Mouse (Mus musculus) C2C12 (cell line): Measurements from ENCODE around the gene Sub1.

ENCODE experiments used
- CEBPB ChIP-seq: IDR thresholded peaks from one replicate; pipeline ENCODE4 v1.6.1; 2011; ENCODE audit warnings: low read depth, mild to moderate bottlenecking, control low read depth, moderate library complexity
- CTCF ChIP-seq: IDR thresholded peaks from one replicate; pipeline ENCODE4 v1.5.1; 2011; ENCODE audit not compliant: control insufficient read depth, insufficient read depth, insufficient read length
- FOSL1 ChIP-seq: IDR thresholded peaks from one replicate; pipeline ENCODE4 v1.8.0; 2011; ENCODE audit warnings: mild to moderate bottlenecking, low read length; ENCODE audit not compliant: poor library complexity, insufficient read depth, severe bottlenecking
- MAX ChIP-seq: IDR thresholded peaks from one replicate; pipeline ENCODE4 v1.6.1; 2011; ENCODE audit warnings: mild to moderate bottlenecking, control low read depth
- MYOD1 ChIP-seq: IDR thresholded peaks from one replicate; pipeline ENCODE4 v1.6.1; 2011; ENCODE audit warnings: low read depth; ENCODE audit not compliant: control insufficient read depth, insufficient read length

GRCm38 (mm10) chr15:11966367-11966766 is 30.4 kb downstream of the Sub1 start:
- TF ChIP-seq CTCF (no peak), FOSL1 (no peak), MAX (no peak), CEBPB (no peak), MYOD1 (no peak)
